In the genomic region with DNA sequence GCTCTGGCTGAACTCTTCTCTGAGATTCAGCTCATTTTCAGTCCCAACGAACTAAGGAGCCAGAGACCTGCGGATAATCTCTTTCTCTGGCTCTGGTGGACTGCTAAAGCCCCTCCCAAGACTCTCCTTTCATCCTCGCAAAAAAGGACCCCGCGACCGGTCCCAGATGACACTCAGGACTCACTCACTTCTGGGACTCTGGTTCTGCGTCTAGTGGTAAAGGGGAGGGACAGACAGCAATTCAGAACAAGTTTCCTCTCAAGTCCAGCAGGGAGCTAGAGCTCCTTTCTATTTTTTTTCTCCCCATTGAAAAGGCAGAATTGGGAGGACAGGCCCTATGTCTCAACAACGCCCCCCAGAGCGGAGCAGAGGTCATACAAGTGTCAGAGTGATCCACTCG, we compare ENCODE assay signal across 15 mouse cellular contexts. TPM values are rescaled to one million over a fixed set of nuclear protein-coding genes. Genes with fewer than 3 reads are reported as not detected.
DNase-seq lines count a peak whose midpoint lies in the region; ATAC-seq lines count a peak whose summit lies in the region.
"Had no signal": no experiment of that assay in that cellular context is flagged by ENCODE, and none has a peak within 500 bp of the region (broad histone marks: within the 10 kb centered on the region; RNA-seq: fewer than 3 reads in every experiment).

No protein-coding gene starts in this region.

- H3K4me2 ChIP-seq in hindbrain, embryonic 11.5 days (replicated peaks; ENCODE audit: low read depth, low read length): peak overlapping the region; percentile 53
- peak overlapping the region; percentile 88 for H3K4me2 ChIP-seq in midbrain, embryonic 14.5 days (ENCODE audit: low read length)

- WGBS in hindbrain, embryonic 11.5 days: 1% methylated on average over 10 of the region's 10 CpGs
- WGBS in midbrain, embryonic 14.5 days: 0% methylated on average over 10 of the region's 10 CpGs

- peaks cover 51% of the 10 kb centered on the region for H3K27me3 ChIP-seq in hindbrain, embryonic 11.5 days (ENCODE audit: control insufficient read depth, insufficient read depth, low read length)
- peaks cover 70% of the 10 kb centered on the region for H3K27me3 ChIP-seq in midbrain, embryonic 14.5 days (ENCODE audit: control insufficient read depth, insufficient read depth, low read length)

- H3K9me3 ChIP-seq in hindbrain, embryonic 11.5 days (ENCODE audit: control insufficient read depth, low read length): no peaks in the 10 kb centered on the region
- H3K9me3 ChIP-seq in midbrain, embryonic 14.5 days (ENCODE audit: control insufficient read depth, low read length): no peaks in the 10 kb centered on the region
- H3K9me3 ChIP-seq: embryonic facial prominence, embryonic 12.5 days; stomach, embryonic 15.5 days had no signal

- no peak overlapping the region for H3K4me3 ChIP-seq in hindbrain, embryonic 11.5 days (ENCODE audit: low read depth, low read length)
- no peak overlapping the region for H3K4me3 ChIP-seq in midbrain, embryonic 14.5 days (replicated peaks; ENCODE audit: low read depth, low read length)

- no peaks in the 10 kb centered on the region for H3K36me3 ChIP-seq in hindbrain, embryonic 11.5 days (ENCODE audit: control insufficient read depth, insufficient read depth, low read length)
- H3K36me3 ChIP-seq in midbrain, embryonic 14.5 days (ENCODE audit: control insufficient read depth, insufficient read depth, low read length): no peaks in the 10 kb centered on the region
- H3K36me3 ChIP-seq: embryonic facial prominence, embryonic 12.5 days; stomach, embryonic 15.5 days had no signal

- peak; percentile 8 for DNase-seq in adrenal gland, adult 2 months
- no peak for DNase-seq in adrenal gland, postnatal 10 days
- DNase-seq in R1 (ENCODE audit: low read depth, low spot score): peak; percentile 17
- peak; percentile 54 for DNase-seq in hindbrain, embryonic 11.5 days (ENCODE audit: low spot score)
- DNase-seq in midbrain, embryonic 14.5 days: no peak
- DNase-seq in right cerebral cortex, postnatal 4 days: no peak
- DNase-seq in ovary, postnatal 36 days (ENCODE audit: low spot score): no peak
- DNase-seq: liver, postnatal 0 days had no signal

- H3K4me1 ChIP-seq in hindbrain, embryonic 11.5 days (replicated peaks; ENCODE audit: control insufficient read depth, insufficient read depth, low read length): peaks cover 7% of the 10 kb centered on the region
- peaks cover 37% of the 10 kb centered on the region; the same call in 1 of the 2 replicates for H3K4me1 ChIP-seq in midbrain, embryonic 14.5 days (ENCODE audit: control insufficient read depth, insufficient read depth, low read length)

- ATAC-seq in hindbrain, embryonic 11.5 days (ENCODE audit: low FRiP score): no peak
- ATAC-seq in midbrain, embryonic 14.5 days (ENCODE audit: low FRiP score, low TSS enrichment): no peak
- no peak for ATAC-seq in granulocyte monocyte progenitor cell, adult 5-6 weeks (replicated peaks; ENCODE audit: poor library complexity, severe bottlenecking)
- ATAC-seq: inflammation-experienced regulatory T-cells, adult 6 months; liver, postnatal 0 days had no signal

- H3K27ac ChIP-seq in hindbrain, embryonic 11.5 days (ENCODE audit: low read depth, low read length): 0 out of 2 replicates have a peak overlapping the region, but pooled peaks have one; percentile 12
- no peak overlapping the region for H3K27ac ChIP-seq in midbrain, embryonic 14.5 days (replicated peaks; ENCODE audit: low read depth, low read length)
- H3K27ac ChIP-seq: embryonic facial prominence, embryonic 12.5 days; stomach, embryonic 15.5 days had no signal

- H3K9ac ChIP-seq in hindbrain, embryonic 11.5 days (ENCODE audit: low read depth, low read length): no peak overlapping the region
- H3K9ac ChIP-seq in midbrain, embryonic 14.5 days (replicated peaks; ENCODE audit: low read length): no peak overlapping the region
- H3K9ac ChIP-seq: embryonic facial prominence, embryonic 12.5 days; liver, postnatal 0 days; stomach, embryonic 15.5 days had no signal

RNA-seq across cellular contexts. Expression of a gene that starts 1.4 kb away (rescaled TPM):
- not detected for total RNA-seq in adrenal gland, adult 2 months (2021)
- polyA plus RNA-seq in adrenal gland, adult 2 months (2012; rRNA removed): not detected in 2 replicates
- total RNA-seq in adrenal gland, postnatal 10 days (2021): not detected
- 45.1 and 47.1 TPM in 2 replicates for polyA plus RNA-seq in hindbrain, embryonic 11.5 days (2014; fragmentation: Nextera tagmentation; extraction: Ambion mirVana)
- polyA plus RNA-seq in midbrain, embryonic 14.5 days (2014; fragmentation: Nextera tagmentation; extraction: Ambion mirVana): 10.0 and 18.6 TPM in 2 replicates
- total RNA-seq in granulocyte monocyte progenitor cell, adult 5-6 weeks (2014; fragmentation: Nextera tagmentation): not detected in 2 replicates
- not detected in 2 replicates for total RNA-seq in granulocyte monocyte progenitor cell, adult 5-6 weeks (2017)
- polyA plus RNA-seq: heart, embryonic 11.5 days; inflammation-experienced regulatory T-cells, adult 6 months; large intestine, adult 2 months; liver, postnatal 0 days; urinary bladder, adult 2 months had no signal

Comparison
In these comparisons a context has a peak if more than half of its experiments do, and no peak if none do; other contexts are left out.
1. DNase-seq: peak in adrenal gland, adult 2 months (single experiment), R1 (single experiment) and hindbrain, embryonic 11.5 days (single experiment); none in adrenal gland, postnatal 10 days (single experiment), midbrain, embryonic 14.5 days (single experiment), right cerebral cortex, postnatal 4 days (single experiment) and ovary, postnatal 36 days (single experiment).